Mouse (Mus musculus) heart, adult 9 months (tissue): ENCODE data around the gene Ip6k2.

ENCODE experiments used
- DNase-seq, 2 experiments: peaks; one replicate each; pipeline ENCODE4 v3.0.0; 2022; ENCODE audit warnings: low spot score in 2 of 2

The Ip6k2 gene

GRCm38 (mm10) chr9:108782836-108783547 is 604 bp upstream of the Ip6k2 start:
- no peak for DNase-seq

GRCm38 (mm10) chr9:108785416-108785815 is 1.8 kb downstream of the Ip6k2 start:
- no peak for DNase-seq

- DNase-seq, result peak; percentile 18 to 23
Observed at GRCm38 (mm10) chr9:108786494-108786893, 2.9 kb downstream of the Ip6k2 start.

GRCm38 (mm10) chr9:108787080-108787479 is 3.5 kb downstream of the Ip6k2 start:
- no peak for DNase-seq

- DNase-seq, result no peak
Observed at GRCm38 (mm10) chr9:108788713-108789112, 5.1 kb downstream of the Ip6k2 start.

GRCm38 (mm10) chr9:108792307-108792706 is 8.7 kb downstream of the Ip6k2 start:
- DNase-seq, result no peak

- DNase-seq, result no peak
Observed at GRCm38 (mm10) chr9:108792730-108793129, 9.1 kb downstream of the Ip6k2 start.

- no peak for DNase-seq
Observed at GRCm38 (mm10) chr9:108795281-108795680, 11.7 kb downstream of the Ip6k2 start.

GRCm38 (mm10) chr9:108795762-108796161 is 12.2 kb downstream of the Ip6k2 start:
- DNase-seq, result peak; percentile 58 to 60

GRCm38 (mm10) chr9:108796351-108796981 is 12.9 kb downstream of the Ip6k2 start:
- peak in 1 of 2 experiments; percentile 17 for DNase-seq

- no peak for DNase-seq
Observed at GRCm38 (mm10) chr9:108797477-108797876, 13.9 kb downstream of the Ip6k2 start.

- no peak for DNase-seq
Observed at GRCm38 (mm10) chr9:108798508-108799075, 15.0 kb downstream of the Ip6k2 start.

GRCm38 (mm10) chr9:108799564-108799963 is 16.0 kb downstream of the Ip6k2 start:
- no peak for DNase-seq

GRCm38 (mm10) chr9:108805768-108806167 is 22.2 kb downstream of the Ip6k2 start:
- DNase-seq, result no peak

GRCm38 (mm10) chr9:108806379-108806778 is 22.8 kb downstream of the Ip6k2 start:
- DNase-seq, result no peak

GRCm38 (mm10) chr9:108806831-108807230 is 23.2 kb downstream of the Ip6k2 start:
- peak; percentile 56 to 59 for DNase-seq

GRCm38 (mm10) chr9:108807674-108808073 is 24.1 kb downstream of the Ip6k2 start:
- DNase-seq, result no peak

- DNase-seq, result peak; percentile 88 to 93
Observed at GRCm38 (mm10) chr9:108808163-108808665, 24.6 kb downstream of the Ip6k2 start, which contains the start of gene Nckipsd. TSS of gene Nckipsd (plus strand) at chr9:108808368.

- peak in 1 of 2 experiments; percentile 61 for DNase-seq
Observed at GRCm38 (mm10) chr9:108809188-108809587, 25.6 kb downstream of the Ip6k2 start.

GRCm38 (mm10) chr9:108809723-108810122 is 26.1 kb downstream of the Ip6k2 start:
- DNase-seq, result no peak

GRCm38 (mm10) chr9:108810516-108810915 is 26.9 kb downstream of the Ip6k2 start:
- DNase-seq, result no peak

- no peak for DNase-seq
Observed at GRCm38 (mm10) chr9:108815557-108815956, 32.0 kb downstream of the Ip6k2 start.

- DNase-seq, result peak in 1 of 2 experiments; percentile 32
Observed at GRCm38 (mm10) chr9:108819495-108819894, 35.9 kb downstream of the Ip6k2 start.
